Mouse (Mus musculus) megakaryocyte, embryonic 14.5 days (primary cell): ENCODE results near the gene Ctps2.

Source experiments
- FLI1 ChIP-seq: IDR thresholded peaks from 2 replicates; pipeline ENCODE4 v1.6.1; 2012; ENCODE audit warnings: low read length, inconsistent platforms, mixed read lengths
- GATA1 ChIP-seq: IDR thresholded peaks from 3 replicates; pipeline ENCODE4 v1.6.1; 2012; ENCODE audit warnings: mixed read lengths, low read length, inconsistent platforms, borderline replicate concordance

DNA sequence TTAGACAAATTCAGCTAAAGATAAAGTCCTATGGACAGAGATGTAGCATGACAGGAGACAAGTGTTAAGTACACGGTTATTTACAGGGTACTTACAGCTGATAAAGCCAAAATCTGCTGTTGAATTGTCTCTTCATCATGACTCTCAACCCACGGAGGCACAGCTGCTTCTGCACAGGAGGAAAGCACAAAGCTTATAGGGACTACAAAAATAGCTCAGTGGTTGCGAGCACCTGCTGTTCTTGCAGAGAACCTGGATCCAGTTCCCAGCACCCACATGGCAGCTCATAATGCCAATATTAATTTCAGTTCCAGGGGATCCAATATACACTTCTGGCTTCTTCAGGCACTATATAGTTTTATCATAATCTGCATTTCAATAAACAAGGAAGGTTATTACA, 22.8 kb upstream of the Ctps2 start:
- no peak for TF ChIP-seq FLI1
- TF ChIP-seq GATA1, result no peak
